15 mouse cellular contexts compared by ENCODE assay signal in genomic region chr3:65891139-65891538, GRCm38 (mm10).
"Had no signal": no experiment of that assay in that cellular context is flagged by ENCODE, and none has a peak within 500 bp of the region (broad histone marks: within the 10 kb centered on the region; RNA-seq: fewer than 3 reads in every experiment).

No protein-coding gene starts in this region.

- H3K27me3 ChIP-seq: midbrain, embryonic 13.5 days; midbrain, embryonic 15.5 days; neural tube, embryonic 13.5 days; neural tube, embryonic 15.5 days; stomach, embryonic 15.5 days had no signal

- DNase-seq: lung, embryonic 14.5 days; lung, postnatal 10 days; right cerebral cortex, postnatal 14 days; thymus, adult 2 months; thymus, postnatal 25 days had no signal

- H3K4me1 ChIP-seq: midbrain, embryonic 13.5 days; midbrain, embryonic 15.5 days; stomach, embryonic 15.5 days had no signal

- H3K36me3 ChIP-seq: midbrain, embryonic 13.5 days; midbrain, embryonic 15.5 days; neural tube, embryonic 13.5 days; neural tube, embryonic 15.5 days; stomach, embryonic 15.5 days had no signal

- H3K4me3 ChIP-seq: megakaryocyte, embryonic 14.5 days; midbrain, embryonic 13.5 days; midbrain, embryonic 15.5 days; myocyte; neural tube, embryonic 13.5 days; neural tube, embryonic 15.5 days; stomach, embryonic 15.5 days had no signal

- H3K9ac ChIP-seq: liver, embryonic 14.5 days; lung, embryonic 14.5 days; midbrain, embryonic 13.5 days; midbrain, embryonic 15.5 days; neural tube, embryonic 13.5 days; neural tube, embryonic 15.5 days; stomach, embryonic 15.5 days had no signal

- H3K4me2 ChIP-seq: lung, embryonic 14.5 days; midbrain, embryonic 11.5 days; midbrain, embryonic 13.5 days; midbrain, embryonic 15.5 days; neural tube, embryonic 13.5 days; neural tube, embryonic 15.5 days; stomach, embryonic 15.5 days had no signal

- H3K27ac ChIP-seq: liver, embryonic 14.5 days; midbrain, embryonic 13.5 days; midbrain, embryonic 15.5 days; neural tube, embryonic 13.5 days; neural tube, embryonic 15.5 days; stomach, embryonic 15.5 days; stomach, postnatal 0 days had no signal

- H3K9me3 ChIP-seq: midbrain, embryonic 13.5 days; midbrain, embryonic 15.5 days; neural tube, embryonic 13.5 days; neural tube, embryonic 15.5 days; stomach, embryonic 15.5 days had no signal

- ATAC-seq: midbrain, embryonic 13.5 days; midbrain, embryonic 15.5 days had no signal
